Mouse (Mus musculus) lung, embryonic 14.5 days (tissue): ENCODE data around the gene Prcd. TPM values are rescaled to one million over a fixed set of nuclear protein-coding genes. Genes with fewer than 3 reads are reported as not detected.
"Not testable (repeated sequence)": the region's sequence is repeated elsewhere in the genome, so short reads cannot be mapped to it uniquely, and the experiment has no call there.

ENCODE experiments used
- ATAC-seq: fragments of 200-750 bp; cut with Nextera tagmentation; 2 replicates; pipeline ENCODE4 v1.8.0; 2017; ENCODE audit warnings: mild to moderate bottlenecking, moderate TSS enrichment, moderate library complexity; ENCODE audit not compliant: insufficient read depth
- DNase-seq: peaks from one replicate; pipeline ENCODE4 v3.0.0-alpha.2; 2015
- H3K27ac ChIP-seq: fragments of 300-500 bp; sonication (generic); 2 replicates; pipeline ENCODE4 v1.5.1; 2014; ENCODE audit warnings: low read depth, mild to moderate bottlenecking, moderate library complexity
- H3K27me3 ChIP-seq: fragments of 300-500 bp; sonication (generic); 2 replicates; pipeline ENCODE4 v1.6.1; 2014; ENCODE audit warnings: low read length, control low read depth; ENCODE audit not compliant: insufficient read depth
- H3K36me3 ChIP-seq: fragments of 300-500 bp; sonication (generic); 2 replicates; pipeline ENCODE4 v1.6.1; 2014; ENCODE audit warnings: control low read depth; ENCODE audit not compliant: insufficient read depth
- H3K4me1 ChIP-seq: fragments of 300-500 bp; sonication (generic); 2 replicates; pipeline ENCODE4 v1.6.1; 2014; ENCODE audit warnings: antibody characterized with exemption, control low read depth; ENCODE audit not compliant: insufficient read depth
- H3K4me2 ChIP-seq: fragments of 300-500 bp; sonication (generic); 2 replicates; pipeline ENCODE4 v1.6.1; 2014; ENCODE audit warnings: mild to moderate bottlenecking
- H3K4me3 ChIP-seq: fragments of 300-500 bp; sonication (generic); 2 replicates; pipeline ENCODE4 v1.5.1; 2014; ENCODE audit warnings: low read depth, low read length
- H3K9ac ChIP-seq: fragments of 300-500 bp; sonication (generic); 2 replicates; pipeline ENCODE4 v1.6.1; 2014
- H3K9me3 ChIP-seq: fragments of 300-500 bp; sonication (generic); 2 replicates; pipeline ENCODE4 v1.6.1; 2016; ENCODE audit warnings: low read depth, low read length, control low read depth
- CTCF ChIP-seq: IDR thresholded peaks from 2 replicates; pipeline ENCODE4 v1.5.1; 2016; ENCODE audit warnings: antibody characterized with exemption, low read depth
- WGBS: fragments of 180-500 bp; shearing (Covaris S2); extraction: QIAGEN DNeasy Blood & Tissue Kit; methylation state at CpG from one replicate; pipeline ENCODE4 v1.1.7; 2014; 5-methylcytosine and 5-hydroxymethylcytosine counted together
- polyA plus RNA-seq: library from polyadenylated mRNA; unstranded; fragments of >200 nt; fragmentation: Nextera tagmentation; extraction: Ambion mirVana; gene quantifications from 2 replicates; pipeline ENCODE4 v1.2.1, GENCODE M21; 2014

Prcd gene
- polyA plus RNA-seq, 1 experiment from 2014 or later, result 1.6 TPM

- Histone ChIP-seq H3K4me2 (no peak overlapping the region), H3K4me3 (no peak overlapping the region), H3K27ac (no peak overlapping the region), H3K4me1 (peaks cover 4% of the 10 kb centered on the region; the same call in 1 of the 2 replicates), H3K27me3 (no peaks in the 10 kb centered on the region), H3K9ac (no peak overlapping the region), H3K36me3 (peaks cover 64% of the 10 kb centered on the region), H3K9me3 (no peaks in the 10 kb centered on the region)
- no peak for TF ChIP-seq CTCF
- WGBS, result 71% methylated on average over 7 of the region's 7 CpGs
- DNase-seq, result no peak
- ATAC-seq, result no peak
These were observed 21.5 kb downstream of the Prcd start for GRCm38 (mm10) chr11:116674616-116675379.

GRCm38 (mm10) chr11:116675429-116675828, 22.1 kb downstream of the Prcd start:
- not testable (repeated sequence) for H3K4me3 ChIP-seq, H3K27me3 ChIP-seq, ATAC-seq, H3K4me1 ChIP-seq, DNase-seq, H3K9ac ChIP-seq, H3K4me2 ChIP-seq, H3K27ac ChIP-seq, H3K9me3 ChIP-seq
- 68% methylated on average over 6 of the region's 6 CpGs for WGBS
- peaks cover 66% of the 10 kb centered on the region for H3K36me3 ChIP-seq

- 80% methylated on average over 14 of the region's 14 CpGs for WGBS
- no peak overlapping the region for H3K4me3 ChIP-seq
- no peaks in the 10 kb centered on the region for H3K27me3 ChIP-seq
- 0 out of 2 replicates have a peak, but pooled peaks cover 4% of the 10 kb centered on the region for H3K4me1 ChIP-seq
- no peak overlapping the region for H3K4me2 ChIP-seq
- ATAC-seq (no peak), DNase-seq (no peak)
- H3K9me3 ChIP-seq, result no peaks in the 10 kb centered on the region
- H3K36me3 ChIP-seq, result peaks cover 71% of the 10 kb centered on the region
- no peak for TF ChIP-seq CTCF
- no peak overlapping the region for H3K9ac ChIP-seq
- H3K27ac ChIP-seq, result no peak overlapping the region
These were observed 23.0 kb downstream of the Prcd start for GRCm38 (mm10) chr11:116676175-116676976.

GRCm38 (mm10) chr11:116677711-116678441, 24.5 kb downstream of the Prcd start:
- Histone ChIP-seq H3K9me3 (no peaks in the 10 kb centered on the region), H3K4me3 (no peak overlapping the region), H3K36me3 (peaks cover 67% of the 10 kb centered on the region), H3K4me1 (0 out of 2 replicates have a peak, but pooled peaks cover 2% of the 10 kb centered on the region), H3K4me2 (no peak overlapping the region), H3K27me3 (no peaks in the 10 kb centered on the region), H3K9ac (no peak overlapping the region), H3K27ac (no peak overlapping the region)
- ATAC-seq, result no peak
- WGBS, result 71% methylated on average over 8 of the region's 8 CpGs
- TF ChIP-seq CTCF, result no peak
- DNase-seq, result no peak

- H3K9me3 ChIP-seq, result no peaks in the 10 kb centered on the region
- WGBS, result 86% methylated on average over 6 of the region's 6 CpGs
- no peak overlapping the region for H3K4me2 ChIP-seq
- H3K4me3 ChIP-seq, result no peak overlapping the region
- H3K4me1 ChIP-seq, result no peaks in the 10 kb centered on the region
- H3K9ac ChIP-seq, result no peak overlapping the region
- ATAC-seq (no peak), DNase-seq (no peak)
- H3K27ac ChIP-seq, result no peak overlapping the region
- H3K36me3 ChIP-seq, result peaks cover 59% of the 10 kb centered on the region
- no peaks in the 10 kb centered on the region for H3K27me3 ChIP-seq
- TF ChIP-seq CTCF, result no peak
These were observed 25.8 kb downstream of the Prcd start for GRCm38 (mm10) chr11:116679148-116679547.

- Histone ChIP-seq H3K4me1 (no peaks in the 10 kb centered on the region), H3K27ac (no peak overlapping the region), H3K4me3 (no peak overlapping the region), H3K9me3 (no peaks in the 10 kb centered on the region), H3K27me3 (no peaks in the 10 kb centered on the region), H3K4me2 (no peak overlapping the region), H3K9ac (no peak overlapping the region), H3K36me3 (peaks cover 48% of the 10 kb centered on the region)
- ATAC-seq (no peak), DNase-seq (no peak)
- WGBS, result 71% methylated on average over 24 of the region's 24 CpGs
- TF ChIP-seq CTCF, result no peak
These were observed 27.2 kb downstream of the Prcd start for GRCm38 (mm10) chr11:116680321-116681091.
